Mouse (Mus musculus): ENCODE measurements around the gene Mterf4. TPM values are rescaled to one million over a fixed set of nuclear protein-coding genes. Genes with fewer than 3 reads are reported as not detected.
A peak's percentile ranks its signal among the peaks of the same experiment; 100 is the strongest.

The Mterf4 gene
- total RNA-seq, 2 experiments from 2014 or later, result 14.7 to 14.9 TPM

DNA sequence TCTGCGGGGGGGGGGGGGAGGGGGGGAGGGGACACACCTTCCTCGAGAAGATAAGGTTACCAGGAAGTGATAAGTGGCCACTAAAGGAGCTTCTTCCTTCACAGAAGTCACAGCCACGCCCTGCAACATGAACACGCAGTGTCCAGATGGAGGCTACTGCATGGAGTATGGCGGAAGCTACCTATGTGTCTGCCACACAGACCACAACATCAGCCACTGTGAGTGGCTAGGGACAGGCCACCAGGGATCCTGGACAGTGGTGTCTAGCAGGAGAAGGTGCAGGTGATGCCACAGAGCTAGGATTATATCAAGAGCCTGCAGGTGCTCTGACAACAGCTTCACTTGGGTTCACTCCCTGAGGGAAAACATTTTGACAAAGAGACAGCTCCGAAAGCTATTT, 34.0 kb downstream of the Mterf4 start:
- intact Hi-C loops (cut with DNase I), result loop anchor here (5.0 kb wide), 1 partner anchor 99 kb away; no protein-coding TSS in a partner anchor
- no peak for DNase-seq

- DNase-seq, result no peak
- intact Hi-C loops (cut with DNase I), result loop anchor here (5.0 kb wide), 1 partner anchor 98 kb away; no protein-coding TSS in a partner anchor
These were observed 35.0 kb downstream of the Mterf4 start for GRCm38 (mm10) chr1:93270516-93271240.

- DNase-seq, result no peak
- intact Hi-C loops (cut with DNase I), result no loop called here
These were observed 37.5 kb downstream of the Mterf4 start for GRCm38 (mm10) chr1:93268246-93268645.

DNA sequence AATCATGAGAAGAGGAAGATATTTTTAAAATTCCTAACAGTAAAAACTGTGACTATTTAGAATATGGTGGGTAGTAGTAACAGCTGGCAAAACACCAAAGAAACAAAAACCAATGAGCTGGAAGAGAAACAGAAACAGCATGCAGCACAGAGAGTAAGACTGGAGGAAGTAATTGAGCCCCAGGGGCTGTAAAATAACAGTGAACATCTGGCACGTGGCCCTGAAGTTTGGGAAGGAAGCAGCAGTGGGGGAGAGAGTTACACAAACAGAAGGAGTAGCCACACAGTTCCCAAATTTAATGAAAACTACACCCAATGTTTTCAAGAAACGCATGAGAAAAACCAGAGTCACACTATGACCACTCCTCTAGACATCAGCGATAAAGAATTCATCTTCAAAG, 38.5 kb downstream of the Mterf4 start:
- intact Hi-C loops (cut with DNase I), result no loop called here
- peak in 1 of 2 experiments; percentile 18 for DNase-seq

GRCm38 (mm10) chr1:93257560-93257959, 48.2 kb downstream of the Mterf4 start:
- intact Hi-C loops (cut with DNase I), result no loop called here
- DNase-seq, result no peak

DNA sequence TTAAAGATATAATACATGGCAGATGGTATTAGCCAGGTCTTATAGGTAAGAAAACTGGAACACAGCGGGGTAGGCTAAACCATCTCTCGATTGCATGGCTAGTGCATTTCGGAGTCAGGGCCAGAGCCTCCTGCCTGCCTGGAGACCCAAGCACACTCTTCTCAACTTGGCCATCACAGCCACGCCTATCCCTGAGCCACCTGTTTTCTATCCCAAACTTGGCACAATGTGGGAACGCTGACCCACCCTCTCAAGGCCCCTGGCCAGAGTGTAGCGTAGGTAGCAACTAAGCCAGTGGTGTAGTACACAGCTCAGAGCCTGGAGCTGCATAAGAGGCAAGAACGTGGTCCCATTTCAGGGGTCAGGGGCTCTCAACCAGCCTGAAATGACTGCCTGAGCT, 50.0 kb downstream of the Mterf4 start:
- DNase-seq, result no peak
- intact Hi-C loops (cut with DNase I), result no loop called here

- no peak for DNase-seq
- intact Hi-C loops (cut with DNase I), result no loop called here
These were observed 53.1 kb downstream of the Mterf4 start for GRCm38 (mm10) chr1:93252586-93252985.

Small RNA genes within 50 kb of the gene (microRNA-seq; reads per million reads assigned to microRNA genes)
- gene Mir6345, result 0 reads per million in 2 experiments
- gene Mir6901, result 0.27 to 0.48 reads per million in 2 experiments
- gene Mir6902, result 0 to 0.27 reads per million in 2 experiments

Other genes starting within 250 kb of the Mterf4 start
- 1 to 10 TPM; 1.7 to 2.6 TPM for gene Kif1a, start 204.0 kb downstream of the Mterf4 start, total RNA-seq (2021)
- not detected for gene Agxt, start 170.7 kb downstream of the Mterf4 start, total RNA-seq (2021)
- not detected for gene 2310007B03Rik, start 145.0 kb downstream of the Mterf4 start, total RNA-seq (2021)
- gene Crocc2, start 137.2 kb downstream of the Mterf4 start, total RNA-seq (2021), result under 1 TPM; 0.20 to 0.24 TPM
- gene Sned1, start 70.1 kb downstream of the Mterf4 start, total RNA-seq (2021), result 10 to 100 TPM; 16.2 to 19.0 TPM
- 10 to 100 TPM; 21.9 to 25.6 TPM for gene Ppp1r7, start 36.9 kb upstream of the Mterf4 start, total RNA-seq (2021)
- gene Pask, start 37.6 kb upstream of the Mterf4 start, total RNA-seq (2021), result 1 to 10 TPM; 1.0 to 1.1 TPM
- gene Ano7, start 68.0 kb upstream of the Mterf4 start, total RNA-seq (2021), result not detected
- gene Hdlbp, start 172.9 kb upstream of the Mterf4 start, total RNA-seq (2021), result 100 to 1,000 TPM; 403 to 417 TPM
- 10 to 100 TPM; 17.3 to 18.9 TPM for gene Farp2, start 206.2 kb upstream of the Mterf4 start, total RNA-seq (2021)

Measured in heart, postnatal 14 days (tissue).